Mouse (Mus musculus): ENCODE measurements around the gene Celf3.
A peak's percentile ranks its signal among the peaks of the same experiment; 100 is the strongest.

Celf3 gene

DNA sequence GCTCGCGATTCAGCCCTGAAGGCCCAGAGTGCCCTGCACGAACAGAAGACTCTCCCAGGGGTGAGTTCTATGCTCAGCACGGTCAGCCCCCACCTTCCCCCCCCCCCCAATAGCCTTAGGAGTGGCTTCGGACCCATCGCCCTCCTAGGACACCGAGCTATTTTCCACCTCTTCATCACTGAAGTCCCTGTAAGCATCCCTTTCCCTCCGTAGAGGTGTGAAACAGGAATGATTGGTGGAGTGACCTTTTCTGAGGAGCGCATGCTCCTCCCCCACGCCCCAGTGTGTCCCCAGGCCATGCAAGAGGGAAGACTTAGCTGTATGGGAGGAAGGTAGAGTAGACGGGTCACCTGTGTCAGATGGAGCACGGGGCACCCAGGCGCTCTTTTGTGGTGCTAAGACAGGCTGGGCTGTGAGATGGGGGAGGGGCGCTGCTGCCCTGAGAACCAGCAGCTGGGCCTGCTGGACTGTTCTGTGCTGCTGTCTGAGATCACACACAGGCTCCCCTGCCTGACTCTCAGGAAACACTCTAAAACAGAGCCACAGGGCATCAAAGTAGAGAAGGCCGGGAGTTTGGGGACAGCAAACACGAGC, 2.3 kb downstream of the Celf3 start, which contains the start of gene Riiad1:
Gene Riiad1, minus strand, starts transcription at position 51 of the 594 bp plus-strand sequence.
- no peak for DNase-seq

DNA sequence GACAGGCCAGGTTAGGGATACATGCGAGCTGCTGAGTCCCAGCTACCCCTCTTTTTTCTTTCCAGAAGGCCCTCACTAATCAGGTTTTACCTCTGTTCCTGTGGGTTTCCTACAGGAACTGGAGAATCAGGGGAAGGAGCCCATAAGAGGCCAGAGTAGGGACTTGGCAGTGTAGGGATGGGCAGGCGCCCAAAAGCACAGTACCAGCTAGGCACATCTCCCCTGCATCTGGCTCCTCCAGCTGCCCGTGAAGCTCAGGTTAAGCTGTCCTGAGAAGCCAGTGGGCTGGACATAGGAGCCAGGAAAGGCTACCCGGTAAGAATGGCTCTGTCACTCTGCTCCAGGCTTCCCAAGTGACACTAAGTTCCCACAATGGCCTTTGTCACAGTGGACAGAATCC, 3.3 kb downstream of the Celf3 start:
- no peak for DNase-seq

DNA sequence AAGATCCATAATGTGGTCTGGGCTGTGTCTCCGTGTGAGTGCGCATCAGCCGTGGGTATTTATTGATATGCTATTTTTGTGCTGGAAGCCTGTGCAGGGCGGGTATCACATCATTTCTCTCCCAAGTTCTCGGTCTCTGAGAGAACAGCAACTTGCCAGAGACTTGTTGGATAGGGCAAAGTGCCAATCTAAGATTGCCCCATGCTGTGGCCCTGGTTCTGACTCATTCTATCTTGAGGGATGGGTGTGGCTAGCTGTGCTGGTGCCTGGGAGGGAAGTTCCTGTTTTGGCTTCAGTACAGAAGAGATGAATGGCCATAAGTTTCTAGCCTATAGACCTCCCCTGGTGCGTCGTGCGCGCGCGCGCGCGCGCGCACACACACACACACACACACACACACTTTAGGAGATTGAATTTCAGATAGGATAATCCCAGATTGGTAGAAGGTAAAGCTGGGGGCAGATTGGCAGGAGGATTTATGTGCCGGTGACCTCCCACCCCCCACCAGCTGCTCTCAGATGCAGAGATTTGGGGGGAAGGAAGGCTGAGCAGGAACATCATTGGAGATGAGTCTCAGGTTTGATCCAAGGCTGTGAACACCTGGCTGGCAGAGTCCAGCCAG, 4.8 kb downstream of the Celf3 start:
- DNase-seq: peak; percentile 50

DNA sequence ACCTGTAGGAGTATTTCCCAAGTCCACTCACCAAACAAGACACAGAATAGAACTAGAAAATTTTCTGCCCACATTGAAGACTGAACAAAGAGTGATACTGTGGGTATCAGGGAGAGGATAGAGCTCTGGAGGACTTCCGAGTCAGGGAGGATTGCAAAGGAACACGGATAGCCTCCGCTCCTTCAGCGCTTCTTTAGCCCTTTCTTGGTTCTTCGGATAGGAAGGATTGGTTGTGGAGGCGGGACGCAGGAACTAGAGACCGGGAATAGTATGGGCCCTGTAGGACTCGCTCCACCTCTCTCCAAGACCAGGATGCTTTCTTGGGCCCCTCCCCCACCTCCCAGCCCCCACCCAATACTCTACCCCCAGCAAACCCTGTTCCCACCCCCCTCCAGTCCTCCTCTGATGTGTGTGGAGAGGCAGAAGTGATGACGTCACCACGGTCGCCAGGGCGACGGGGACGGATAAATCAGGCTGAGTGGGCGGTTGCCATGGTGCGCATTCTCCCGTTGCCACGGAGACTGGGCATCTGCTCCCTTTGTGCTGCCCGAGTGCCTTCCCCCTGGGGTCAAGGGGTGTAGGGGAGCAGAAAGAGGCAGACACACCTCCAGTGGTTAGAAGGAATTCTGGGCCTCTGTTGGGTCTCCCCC, 5.8 kb downstream of the Celf3 start:
- peak; percentile 28 for DNase-seq

DNA sequence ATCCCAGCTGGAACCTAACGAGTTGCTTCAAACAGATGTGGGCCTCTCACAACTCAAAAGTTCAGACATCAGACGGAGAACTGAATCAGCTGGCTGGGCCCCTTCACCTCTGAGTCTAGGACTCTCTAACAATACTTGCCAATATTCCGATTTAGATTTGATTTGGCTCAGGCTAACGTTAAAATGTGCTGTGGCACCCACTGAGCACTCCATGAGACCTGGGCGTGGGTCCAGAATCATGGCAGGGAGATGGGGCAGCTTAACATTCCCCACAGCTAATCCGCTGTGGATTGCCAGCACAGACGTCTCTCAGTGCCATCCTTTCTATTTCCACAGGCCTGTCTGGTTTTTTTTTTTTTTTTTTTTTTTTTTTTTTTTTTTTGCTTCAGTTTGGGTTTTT, 7.8 kb downstream of the Celf3 start:
- DNase-seq: no peak

DNA sequence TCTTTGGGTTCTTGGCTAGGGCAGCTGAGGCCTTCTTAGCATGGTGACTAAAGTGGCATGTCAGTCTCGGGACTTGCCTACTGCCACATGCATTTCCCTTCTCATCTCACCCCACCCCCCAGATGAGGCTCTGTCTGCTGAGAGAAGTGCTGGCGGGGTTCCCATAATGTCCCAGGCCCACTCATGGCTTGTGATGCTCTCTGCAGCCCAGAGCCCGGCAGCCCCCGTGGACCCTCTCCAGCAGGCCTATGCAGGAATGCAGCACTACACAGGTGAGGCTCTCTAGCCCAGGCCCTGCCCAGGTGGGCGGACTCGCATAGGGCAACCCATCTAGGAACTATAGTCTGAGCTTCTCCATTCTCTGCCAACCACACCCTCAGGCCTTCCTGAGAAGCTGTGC, 9.5 kb downstream of the Celf3 start:
- peak; percentile 35 for DNase-seq

DNA sequence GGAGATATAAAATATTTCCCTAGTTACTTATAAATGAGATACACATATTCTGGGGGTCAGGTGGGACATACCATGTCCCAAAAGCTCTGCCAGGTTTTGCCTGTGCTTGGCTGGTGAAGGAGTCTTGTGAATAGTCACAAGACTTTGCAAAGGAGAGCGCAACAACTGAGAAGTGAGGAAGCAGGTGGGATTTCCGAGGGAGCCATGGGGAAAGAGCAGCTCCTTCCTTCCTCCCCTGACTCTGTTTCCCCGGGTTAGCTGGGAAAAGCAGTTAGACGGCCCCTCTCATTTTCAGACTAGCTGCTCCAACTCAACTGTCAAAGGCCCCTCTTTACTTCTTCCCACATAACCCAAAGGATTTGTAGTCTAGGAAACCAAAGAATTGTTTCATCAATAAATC, 19.1 kb downstream of the Celf3 start:
- DNase-seq: no peak

DNA sequence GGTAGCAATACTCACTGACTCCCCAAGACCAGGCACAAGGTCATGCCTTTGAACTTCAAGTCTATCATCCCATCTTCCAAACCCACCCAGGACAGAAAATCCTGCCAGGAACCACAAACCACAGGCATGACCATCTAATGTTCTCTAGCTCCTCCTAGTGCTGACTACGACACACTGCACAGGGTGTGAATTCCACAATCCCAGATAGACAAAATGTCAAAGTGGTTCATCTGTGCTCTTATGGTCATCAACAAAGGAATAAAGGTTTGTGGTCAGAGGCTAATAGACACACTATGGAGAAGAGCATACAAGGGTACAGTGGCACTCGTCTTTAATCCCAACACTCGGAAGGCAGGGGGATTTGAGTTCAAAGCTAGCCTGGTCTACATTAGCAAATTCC, 24.1 kb downstream of the Celf3 start:
- peak; percentile 43 for DNase-seq

DNA sequence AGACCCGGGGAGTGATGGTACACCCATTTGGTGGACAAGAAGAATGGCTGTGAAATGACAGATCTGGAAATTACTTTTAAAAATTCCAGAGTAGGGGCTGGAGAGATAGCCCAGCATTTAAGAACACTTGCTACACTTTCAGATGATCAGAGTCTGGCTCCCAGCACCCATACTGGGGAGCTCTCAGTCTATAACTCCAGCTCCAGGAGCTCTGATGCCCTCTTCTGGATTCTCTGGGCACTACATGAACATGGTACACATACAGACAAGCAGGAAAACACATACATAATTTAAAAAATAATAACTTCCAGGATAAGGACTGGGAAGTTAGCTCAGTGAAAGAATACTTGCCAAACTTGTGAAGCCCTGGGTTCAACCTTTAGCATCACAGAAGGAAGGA, 28.6 kb downstream of the Celf3 start:
- DNase-seq: no peak

DNA sequence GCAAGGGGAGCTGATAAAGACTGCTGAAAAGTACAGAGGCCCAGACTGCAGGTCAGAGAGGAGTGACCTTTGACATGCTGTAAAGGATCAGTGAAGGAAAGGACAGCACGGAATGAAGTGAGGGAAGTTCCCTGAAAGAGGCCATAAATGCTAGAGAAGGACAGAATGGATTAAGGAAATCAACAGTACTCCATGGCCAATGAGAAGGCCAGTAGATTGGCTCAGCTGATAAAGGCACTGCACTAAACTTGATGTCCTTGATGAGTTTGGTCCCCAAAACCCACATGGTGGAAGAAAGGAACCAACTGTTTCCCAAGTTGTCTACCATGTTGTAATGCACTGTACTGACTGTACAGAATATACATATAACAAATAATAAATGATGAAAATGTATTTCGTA, 48.6 kb downstream of the Celf3 start:
- DNase-seq: no peak

DNA sequence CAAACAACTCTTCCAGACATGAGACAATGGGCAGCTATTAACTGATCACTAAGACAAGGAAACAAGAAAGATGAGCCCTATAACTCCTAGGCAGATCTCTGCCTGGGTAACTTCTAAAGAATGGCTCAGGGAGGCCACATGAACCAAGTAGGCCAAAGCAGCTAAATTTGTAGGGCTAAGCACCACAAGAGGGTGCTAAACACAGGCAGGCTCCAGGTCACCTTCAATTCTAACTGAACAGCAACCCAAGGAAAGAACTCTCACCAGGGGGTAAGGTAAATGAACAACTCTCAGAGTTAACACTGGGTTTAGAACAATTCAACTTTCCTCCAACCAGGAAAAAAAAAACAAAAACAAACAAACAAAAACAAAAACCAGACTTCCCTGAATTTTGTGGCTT, 55.9 kb downstream of the Celf3 start:
- peak; percentile 68 for DNase-seq

DNA sequence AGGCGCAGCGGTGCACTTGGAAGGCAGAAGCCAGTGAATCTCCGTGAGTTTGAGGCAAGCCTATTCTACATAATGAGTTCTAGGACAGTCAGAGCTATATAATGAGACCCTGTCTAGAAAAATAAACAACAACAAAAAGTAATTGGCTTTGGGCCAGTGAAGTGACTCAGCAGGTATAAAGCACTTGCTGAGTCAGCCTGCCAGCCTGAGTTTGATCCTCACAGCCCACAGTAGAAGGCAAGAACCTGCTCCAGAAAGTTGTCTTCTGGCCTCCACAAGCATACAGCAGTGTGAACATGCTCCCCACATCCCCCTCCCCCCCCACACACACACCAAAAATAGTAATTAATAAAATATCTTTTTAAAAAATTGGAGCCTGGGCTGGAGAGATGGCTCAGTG, 59.1 kb downstream of the Celf3 start:
- no peak for DNase-seq

Data from lung, postnatal 10 days (tissue).